Mouse (Mus musculus): ENCODE data around the gene Cryba4.
A peak's percentile ranks its signal among the peaks of the same experiment; 100 is the strongest.

- TF ChIP-seq GATA1 (IDR thresholded peaks at IDR 0.05; ENCODE audit: borderline replicate concordance, low read length) (peak; percentile 48; the same call in 1 of the 3 replicates), FLI1 (IDR thresholded peaks at IDR 0.05; ENCODE audit: low read length) (peak; percentile 86)
Observed at GRCm38 (mm10) chr5:112280151-112280550, 27.8 kb upstream of the Cryba4 start.
